Comparison of ENCODE assay signal across 7 mouse cellular contexts in the genomic region with DNA sequence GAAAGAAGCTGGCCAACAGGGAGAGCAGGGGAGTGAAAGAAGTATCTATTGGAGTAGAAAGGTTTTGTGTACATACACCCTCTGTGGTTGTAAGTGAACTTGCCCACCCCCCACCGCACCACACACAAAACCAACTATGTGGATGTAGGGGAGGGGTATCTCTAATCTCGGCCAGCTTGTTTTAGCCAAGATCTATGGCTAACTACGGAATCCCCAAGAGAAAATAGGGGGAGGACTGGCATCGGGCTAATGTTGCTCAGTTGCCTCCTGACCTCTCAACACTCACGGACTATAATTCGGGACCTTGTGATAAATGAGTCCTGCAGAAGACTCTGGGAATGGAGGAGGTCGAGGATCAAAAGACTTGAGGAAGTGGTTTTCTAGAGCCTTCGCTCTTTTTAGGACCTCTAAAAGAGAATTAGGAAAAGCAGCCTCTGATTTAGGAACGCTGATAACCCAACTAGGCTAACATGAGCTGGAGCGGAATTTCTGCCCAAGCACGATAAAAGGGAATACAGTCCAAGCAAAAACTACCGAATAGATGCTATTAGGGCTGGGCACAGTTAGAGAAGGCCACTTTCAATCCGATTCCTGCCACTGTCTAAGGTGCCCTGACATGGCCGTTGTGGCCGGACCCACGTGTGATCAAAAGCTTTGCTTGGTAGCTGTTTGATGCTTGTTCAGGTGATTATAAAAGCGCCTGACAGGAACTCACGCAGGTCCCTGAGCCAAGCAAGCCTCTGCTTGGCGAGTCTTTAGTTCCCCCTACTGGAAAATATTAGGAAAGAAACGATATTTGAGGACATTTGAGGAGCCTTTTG. TPM values are rescaled to one million over a fixed set of nuclear protein-coding genes. Genes with fewer than 3 reads are reported as not detected.
DNase-seq lines count a peak whose midpoint lies in the region; ATAC-seq and TF ChIP-seq lines count a peak whose summit lies in the region.

No protein-coding gene starts in this region.

- no peaks in the 10 kb centered on the region for H3K27me3 ChIP-seq in embryonic facial prominence, embryonic 13.5 days
- peaks cover 6% of the 10 kb centered on the region for H3K27me3 ChIP-seq in heart, embryonic 14.5 days (ENCODE audit: control insufficient read depth, insufficient read depth, low read length)
- no peaks in the 10 kb centered on the region for H3K27me3 ChIP-seq in kidney, postnatal 0 days (ENCODE audit: insufficient read depth, low read length)
- H3K27me3 ChIP-seq in liver, embryonic 11.5 days (replicated peaks; ENCODE audit: control insufficient read depth, insufficient read depth, low read length) = peaks cover 23% of the 10 kb centered on the region
- H3K27me3 ChIP-seq in neural tube, embryonic 12.5 days (replicated peaks) = no peaks in the 10 kb centered on the region

- peak overlapping the region; percentile 94 for H3K27ac ChIP-seq in embryonic facial prominence, embryonic 13.5 days
- H3K27ac ChIP-seq in heart, embryonic 14.5 days (replicated peaks in 1 of 2; ENCODE audit: control insufficient read depth in 1 of 2, insufficient read depth in 1 of 2, low read depth in 2 of 2, low read length in 2 of 2) = no peak overlapping the region
- no peak overlapping the region for H3K27ac ChIP-seq in kidney, postnatal 0 days
- no peak overlapping the region for H3K27ac ChIP-seq in liver, embryonic 11.5 days (ENCODE audit: low read depth, low read length)
- peak overlapping the region; percentile 79; the same call in 1 of the 2 replicates for H3K27ac ChIP-seq in neural tube, embryonic 12.5 days

- TF ChIP-seq CTCF in kidney, postnatal 0 days (IDR thresholded peaks at IDR 0.05; ENCODE audit: low read depth) = peak; percentile 77

- under 1% methylated on average over 20 of the region's 20 CpGs for WGBS in embryonic facial prominence, embryonic 13.5 days
- WGBS in heart, embryonic 14.5 days = under 1% methylated on average over 20 of the region's 20 CpGs
- under 1% methylated on average over 20 of the region's 20 CpGs for WGBS in kidney, postnatal 0 days
- 1% methylated on average over 20 of the region's 20 CpGs for WGBS in liver, embryonic 11.5 days
- WGBS in neural tube, embryonic 12.5 days = under 1% methylated on average over 20 of the region's 20 CpGs

- no peaks in the 10 kb centered on the region for H3K36me3 ChIP-seq in embryonic facial prominence, embryonic 13.5 days
- H3K36me3 ChIP-seq in heart, embryonic 14.5 days (ENCODE audit: control insufficient read depth, insufficient read depth, low read length) = no peaks in the 10 kb centered on the region
- no peaks in the 10 kb centered on the region for H3K36me3 ChIP-seq in kidney, postnatal 0 days (ENCODE audit: insufficient read depth, low read length)
- H3K36me3 ChIP-seq in liver, embryonic 11.5 days (ENCODE audit: control insufficient read depth, insufficient read depth, low read length) = no peaks in the 10 kb centered on the region
- no peaks in the 10 kb centered on the region for H3K36me3 ChIP-seq in neural tube, embryonic 12.5 days

- H3K4me2 ChIP-seq in embryonic facial prominence, embryonic 13.5 days = peak overlapping the region; percentile 85
- H3K4me2 ChIP-seq in heart, embryonic 14.5 days (ENCODE audit: low read length) = peak overlapping the region; percentile 99
- peak overlapping the region; percentile 90 for H3K4me2 ChIP-seq in kidney, postnatal 0 days (ENCODE audit: low read length)
- H3K4me2 ChIP-seq in liver, embryonic 11.5 days = peak overlapping the region; percentile 74
- peak overlapping the region; percentile 94 for H3K4me2 ChIP-seq in neural tube, embryonic 12.5 days (replicated peaks)

- H3K9me3 ChIP-seq in embryonic facial prominence, embryonic 13.5 days = no peaks in the 10 kb centered on the region
- no peaks in the 10 kb centered on the region for H3K9me3 ChIP-seq in heart, embryonic 14.5 days (ENCODE audit: control insufficient read depth, low read length)
- H3K9me3 ChIP-seq in kidney, postnatal 0 days (replicated peaks; ENCODE audit: low read length) = no peaks in the 10 kb centered on the region
- H3K9me3 ChIP-seq in liver, embryonic 11.5 days (ENCODE audit: control insufficient read depth, low read length) = no peaks in the 10 kb centered on the region
- H3K9me3 ChIP-seq in neural tube, embryonic 12.5 days = no peaks in the 10 kb centered on the region

- H3K4me1 ChIP-seq in embryonic facial prominence, embryonic 13.5 days = 0 out of 2 replicates have a peak, but pooled peaks cover 3% of the 10 kb centered on the region
- H3K4me1 ChIP-seq in heart, embryonic 14.5 days (ENCODE audit: control insufficient read depth in 2 of 2, insufficient read depth in 2 of 2, low read length in 2 of 2) = peaks cover 3 to 7% of the 10 kb centered on the region in 2 experiments; a peak in 3 of 4 replicates
- no peaks in the 10 kb centered on the region for H3K4me1 ChIP-seq in kidney, postnatal 0 days (replicated peaks; ENCODE audit: insufficient read depth, low read length)
- H3K4me1 ChIP-seq in liver, embryonic 11.5 days (replicated peaks; ENCODE audit: control insufficient read depth, insufficient read depth, low read length) = no peaks in the 10 kb centered on the region
- H3K4me1 ChIP-seq in neural tube, embryonic 12.5 days = peaks cover 7% of the 10 kb centered on the region; the same call in 1 of the 2 replicates

- peak overlapping the region; percentile 69 for H3K4me3 ChIP-seq in embryonic facial prominence, embryonic 13.5 days
- H3K4me3 ChIP-seq in heart, embryonic 14.5 days (ENCODE audit: control insufficient read depth in 1 of 2, insufficient read depth in 1 of 2, low read depth in 1 of 2, low read length in 2 of 2) = peak overlapping the region; percentile 51 to 61
- H3K4me3 ChIP-seq in kidney, postnatal 0 days (replicated peaks; ENCODE audit: low read depth, low read length) = peak overlapping the region; percentile 48
- peak overlapping the region; percentile 51 for H3K4me3 ChIP-seq in liver, embryonic 11.5 days (ENCODE audit: low read depth, low read length)
- peak overlapping the region; percentile 57 for H3K4me3 ChIP-seq in neural tube, embryonic 12.5 days

- peak; percentile 34 for DNase-seq in cerebellum, adult 11-12 months
- DNase-seq in kidney, postnatal 0 days (ENCODE audit: low spot score) = peak; percentile 92
- peak; percentile 41 for DNase-seq in liver, embryonic 11.5 days (ENCODE audit: low spot score)

- H3K9ac ChIP-seq in embryonic facial prominence, embryonic 13.5 days = peak overlapping the region; percentile 80
- 0 out of 2 replicates have a peak overlapping the region, but pooled peaks have one; percentile 11 for H3K9ac ChIP-seq in heart, embryonic 14.5 days (ENCODE audit: low read length)
- no peak overlapping the region for H3K9ac ChIP-seq in kidney, postnatal 0 days (ENCODE audit: low read depth, low read length)
- H3K9ac ChIP-seq in liver, embryonic 11.5 days (ENCODE audit: low read depth, low read length) = no peak overlapping the region
- H3K9ac ChIP-seq in neural tube, embryonic 12.5 days = peak overlapping the region; percentile 73; the same call in 1 of the 2 replicates

- ATAC-seq in embryonic facial prominence, embryonic 13.5 days (ENCODE audit: insufficient number of reproducible peaks, insufficient read depth, low FRiP score, low TSS enrichment, low read depth) = no peak
- no peak for ATAC-seq in heart, embryonic 14.5 days (ENCODE audit: insufficient number of reproducible peaks, insufficient read depth, low FRiP score, low read depth)
- ATAC-seq in kidney, postnatal 0 days (replicated peaks; ENCODE audit: low FRiP score, low read depth) = peak; percentile 61
- ATAC-seq in liver, embryonic 11.5 days (replicated peaks; ENCODE audit: low FRiP score) = 0 out of 2 replicates have a peak, but pooled peaks have one; percentile 18
- peak; percentile 35 for ATAC-seq in neural tube, embryonic 12.5 days (ENCODE audit: low FRiP score, low read depth)
- no peak for ATAC-seq in megakaryocyte-erythroid progenitor cell, adult 5-6 weeks (replicated peaks; ENCODE audit: low FRiP score, low TSS enrichment, poor library complexity, severe bottlenecking)

RNA-seq across cellular contexts. Expression of gene Robo2, which starts 1.1 kb away (rescaled TPM):
- 121 and 124 TPM in 2 replicates for polyA plus RNA-seq in embryonic facial prominence, embryonic 13.5 days (2015; fragmentation: Nextera tagmentation; extraction: Ambion mirVana)
- 8.1 and 8.3 TPM in 2 replicates for polyA plus RNA-seq in heart, embryonic 14.5 days (2014; fragmentation: Nextera tagmentation; extraction: Ambion mirVana)
- polyA plus RNA-seq in kidney, postnatal 0 days (2015; fragmentation: Nextera tagmentation; extraction: Ambion mirVana) = 30.7 and 34.0 TPM in 2 replicates
- polyA plus RNA-seq in liver, embryonic 11.5 days (2014; fragmentation: Nextera tagmentation; extraction: Ambion mirVana) = 29.6 and 32.4 TPM in 2 replicates
- polyA plus RNA-seq in neural tube, embryonic 12.5 days (2016; fragmentation: Nextera tagmentation; extraction: Ambion mirVana) = 64.0 and 67.1 TPM in 2 replicates
- not detected in 2 replicates for total RNA-seq in megakaryocyte-erythroid progenitor cell, adult 5-6 weeks (2014; fragmentation: Nextera tagmentation)
- not detected in 2 replicates for total RNA-seq in megakaryocyte-erythroid progenitor cell, adult 5-6 weeks (2017)

Comparison
In these comparisons a context has a peak if more than half of its experiments do, and no peak if none do; other contexts are left out.
1. DNase-seq: peak in every context shown above with its lines; median percentile 92 in kidney, postnatal 0 days; 41 in liver, embryonic 11.5 days; 34 in cerebellum, adult 11-12 months.
2. ATAC-seq: peak in kidney, postnatal 0 days (single experiment), liver, embryonic 11.5 days (single experiment) and neural tube, embryonic 12.5 days (single experiment); none in embryonic facial prominence, embryonic 13.5 days (single experiment), heart, embryonic 14.5 days (single experiment) and megakaryocyte-erythroid progenitor cell, adult 5-6 weeks (single experiment).
3. H3K27ac ChIP-seq: peak in embryonic facial prominence, embryonic 13.5 days (single experiment) and neural tube, embryonic 12.5 days (single experiment); none in heart, embryonic 14.5 days (0 of 2), kidney, postnatal 0 days (single experiment) and liver, embryonic 11.5 days (single experiment).
4. H3K9ac ChIP-seq: peak in embryonic facial prominence, embryonic 13.5 days (single experiment), heart, embryonic 14.5 days (single experiment) and neural tube, embryonic 12.5 days (single experiment); none in kidney, postnatal 0 days (single experiment) and liver, embryonic 11.5 days (single experiment).
5. Peak in every context shown above with its lines, with median percentiles within 50 percentile points of each other: H3K4me2 ChIP-seq and H3K4me3 ChIP-seq.